Mouse (Mus musculus) midbrain, embryonic 13.5 days (tissue): ENCODE measurements around the gene Pkd1l3. TPM values are rescaled to one million over a fixed set of nuclear protein-coding genes. Genes with fewer than 3 reads are reported as not detected.

Experiments used
- ATAC-seq: fragments of 200-750 bp; cut with Nextera tagmentation; 2 replicates; pipeline ENCODE4 v1.8.0; 2017; ENCODE audit warnings: mild to moderate bottlenecking, moderate TSS enrichment, moderate library complexity
- H3K27ac ChIP-seq: fragments of 300-500 bp; sonication (generic); 2 replicates; pipeline ENCODE4 v1.5.1; 2015; ENCODE audit warnings: inconsistent platforms, mild to moderate bottlenecking, moderate library complexity
- H3K27me3 ChIP-seq: fragments of 300-500 bp; sonication (generic); 2 replicates; pipeline ENCODE4 v1.6.1; 2015; ENCODE audit warnings: mild to moderate bottlenecking, inconsistent platforms
- H3K36me3 ChIP-seq: fragments of 300-500 bp; sonication (generic); 2 replicates; pipeline ENCODE4 v1.6.1; 2015; ENCODE audit warnings: mild to moderate bottlenecking, inconsistent platforms
- H3K4me1 ChIP-seq: fragments of 300-500 bp; sonication (generic); replicated peaks from 2 replicates; pipeline ENCODE4 v1.6.1; 2015; ENCODE audit warnings: inconsistent platforms
- H3K4me2 ChIP-seq: fragments of 300-500 bp; sonication (generic); replicated peaks from 2 replicates; pipeline ENCODE4 v1.6.1; 2015; ENCODE audit warnings: moderate library complexity, mild to moderate bottlenecking, inconsistent platforms
- H3K4me3 ChIP-seq: fragments of 300-500 bp; sonication (generic); replicated peaks from 2 replicates; pipeline ENCODE4 v1.5.1; 2015; ENCODE audit warnings: mild to moderate bottlenecking, inconsistent platforms
- H3K9ac ChIP-seq: fragments of 300-500 bp; sonication (generic); replicated peaks from 2 replicates; pipeline ENCODE4 v1.6.1; 2015; ENCODE audit warnings: mild to moderate bottlenecking, inconsistent platforms
- H3K9me3 ChIP-seq: fragments of 300-500 bp; sonication (generic); 2 replicates; pipeline ENCODE4 v1.6.1; 2016; ENCODE audit warnings: mild to moderate bottlenecking, inconsistent platforms
- WGBS: fragments of 180-500 bp; shearing (Covaris S2); methylation state at CpG from one replicate; pipeline ENCODE4 v1.1.7; 2015; 5-methylcytosine and 5-hydroxymethylcytosine counted together
- polyA plus RNA-seq: library from polyadenylated mRNA; unstranded; fragments of >200 nt; fragmentation: Nextera tagmentation; extraction: Ambion mirVana; gene quantifications from 2 replicates; pipeline ENCODE4 v1.2.1, GENCODE M21; 2015

The Pkd1l3 gene
- polyA plus RNA-seq, 1 experiment from 2014 or later: 0.12 TPM

DNA sequence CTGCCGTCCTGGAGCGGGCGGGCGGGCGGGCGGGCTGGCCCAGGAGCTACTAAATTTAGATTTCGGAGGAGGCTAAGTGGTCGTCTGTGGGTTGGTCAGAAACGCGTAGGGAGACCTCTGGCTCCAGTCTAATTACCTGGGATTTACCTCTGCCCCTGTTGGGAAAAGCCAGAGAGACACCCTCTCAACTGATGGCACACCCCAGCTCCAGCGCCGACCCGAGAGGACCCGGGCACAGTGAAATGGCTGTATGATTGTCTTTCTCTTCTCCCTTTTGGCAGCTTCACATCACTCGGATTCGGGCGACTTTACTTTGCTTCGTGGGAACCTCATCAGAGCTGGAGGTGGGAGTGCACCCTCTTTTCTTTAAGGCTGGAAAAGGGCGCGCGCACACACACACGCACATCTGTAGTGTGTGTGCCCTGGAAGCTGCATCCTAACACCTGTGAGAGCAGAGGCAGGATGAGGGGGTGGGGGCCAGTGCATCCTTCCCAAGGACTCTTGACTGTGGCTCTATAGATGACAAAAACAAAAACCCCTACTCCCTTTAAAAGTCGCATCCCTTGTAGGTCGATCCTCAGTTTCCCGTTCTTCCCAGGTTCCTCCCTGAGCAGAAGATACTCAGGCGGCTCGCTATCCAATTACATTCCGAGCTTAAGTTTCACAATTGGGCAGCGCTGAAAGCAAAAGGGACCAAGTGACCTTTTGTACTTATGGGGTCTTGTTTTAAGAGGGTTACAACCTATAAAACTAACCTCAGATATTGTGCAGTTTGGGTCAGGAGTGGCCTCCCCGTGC is 92.0 kb downstream of the Pkd1l3 start:
- Histone ChIP-seq H3K9ac (peak overlapping the region; percentile 99), H3K9me3 (no peaks in the 10 kb centered on the region), H3K27ac (peak overlapping the region; percentile 95), H3K27me3 (peaks cover 10% of the 10 kb centered on the region), H3K4me1 (peaks cover 42% of the 10 kb centered on the region), H3K4me2 (peak overlapping the region; percentile 79), H3K4me3 (peak overlapping the region; percentile 94), H3K36me3 (peaks cover 36% of the 10 kb centered on the region)
- peak; percentile 53 for ATAC-seq
- 2% methylated on average over 30 of the region's 30 CpGs for WGBS

DNA sequence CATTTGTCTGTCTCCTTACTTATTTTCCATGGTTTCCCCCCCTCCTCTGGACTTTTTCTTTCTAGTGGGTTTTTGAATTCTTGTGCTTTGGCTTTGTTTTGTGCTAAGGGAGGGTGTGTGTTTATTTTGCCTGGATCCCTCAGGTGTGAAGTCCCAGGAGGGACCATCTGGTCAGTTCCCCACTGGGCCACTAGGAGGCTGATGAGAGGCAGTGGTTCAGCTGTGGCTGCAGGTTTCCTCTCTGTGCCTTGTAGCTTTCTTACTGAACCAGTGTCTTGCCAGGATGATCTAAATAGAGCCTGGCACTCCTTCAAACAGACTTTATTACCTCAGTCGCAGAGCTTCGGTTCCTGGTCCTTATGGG is 92.5 kb downstream of the Pkd1l3 start:
- H3K27ac ChIP-seq: no peak overlapping the region
- 35% methylated on average over 2 of the region's 2 CpGs for WGBS

GRCm38 (mm10) chr8:109707921-109708320 is 93.6 kb downstream of the Pkd1l3 start:
- peak overlapping the region; percentile 99 for H3K9ac ChIP-seq
- no peak overlapping the region for H3K27ac ChIP-seq
- ATAC-seq: no peak
- peaks cover 6% of the 10 kb centered on the region for H3K27me3 ChIP-seq
- peak overlapping the region; percentile 94 for H3K4me3 ChIP-seq
- 97% methylated on average over 4 of the region's 4 CpGs for WGBS
- H3K4me2 ChIP-seq: peak overlapping the region; percentile 79
- H3K4me1 ChIP-seq: peaks cover 42% of the 10 kb centered on the region
- H3K36me3 ChIP-seq: peaks cover 53% of the 10 kb centered on the region
- H3K9me3 ChIP-seq: no peaks in the 10 kb centered on the region

More for the DNA sequence above, 92.5 kb downstream of the Pkd1l3 start:
- peaks cover 42% of the 10 kb centered on the region for H3K36me3 ChIP-seq
- H3K4me2 ChIP-seq: peak overlapping the region; percentile 79
- H3K27me3 ChIP-seq: peaks cover 10% of the 10 kb centered on the region
- no peaks in the 10 kb centered on the region for H3K9me3 ChIP-seq
- peak overlapping the region; percentile 99 for H3K9ac ChIP-seq
- peak overlapping the region; percentile 94 for H3K4me3 ChIP-seq
- peaks cover 42% of the 10 kb centered on the region for H3K4me1 ChIP-seq
- ATAC-seq: no peak

- no peak overlapping the region for H3K4me2 ChIP-seq
- H3K27ac ChIP-seq: no peak overlapping the region
- no peak overlapping the region for H3K4me3 ChIP-seq
- ATAC-seq: no peak
- H3K27me3 ChIP-seq: no peaks in the 10 kb centered on the region
- H3K36me3 ChIP-seq: peaks cover 93% of the 10 kb centered on the region
- peaks cover 24% of the 10 kb centered on the region for H3K4me1 ChIP-seq
- no peak overlapping the region for H3K9ac ChIP-seq
- no peaks in the 10 kb centered on the region for H3K9me3 ChIP-seq
- 90% methylated on average over 1 of the region's 1 CpGs for WGBS
These were observed 98.2 kb downstream of the Pkd1l3 start for GRCm38 (mm10) chr8:109712521-109712920.

DNA sequence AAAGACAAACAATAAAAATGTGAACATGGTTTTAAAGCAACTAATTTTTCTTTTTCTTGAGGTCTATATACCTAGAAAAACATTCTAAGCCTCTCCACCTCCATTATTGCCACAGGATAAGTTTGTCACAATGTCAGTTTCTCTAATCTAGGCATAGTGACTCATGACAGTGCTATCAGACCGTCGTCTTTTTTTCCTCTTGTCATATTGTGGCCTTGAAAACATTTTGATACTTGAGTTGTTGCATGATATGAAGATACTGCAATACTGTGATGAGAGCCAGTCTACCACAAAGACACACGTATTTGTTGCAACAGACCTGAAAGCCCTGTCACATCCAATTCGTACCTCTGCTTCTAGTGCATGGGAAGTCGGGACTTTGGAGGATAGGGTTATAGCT is 100.6 kb downstream of the Pkd1l3 start:
- H3K4me3 ChIP-seq: no peak overlapping the region

More for the DNA sequence above, 100.6 kb downstream of the Pkd1l3 start:
- Histone ChIP-seq H3K27ac (no peak overlapping the region), H3K4me1 (peaks cover 7% of the 10 kb centered on the region; the same call in 1 of the 2 replicates), H3K4me2 (no peak overlapping the region), H3K9ac (no peak overlapping the region), H3K27me3 (no peaks in the 10 kb centered on the region), H3K36me3 (peaks cover 95% of the 10 kb centered on the region), H3K9me3 (no peaks in the 10 kb centered on the region)
- 94% methylated on average over 5 of the region's 5 CpGs for WGBS
- ATAC-seq: no peak

Other genes starting within 250 kb of the Pkd1l3 start
- 1.8 and 2.5 TPM in 2 replicates for gene Pmfbp1, start 120.5 kb upstream of the Pkd1l3 start, polyA plus RNA-seq
- gene Dhx38, start 48.7 kb upstream of the Pkd1l3 start, polyA plus RNA-seq: 22.8 and 24.7 TPM in 2 replicates
- 30.9 and 34.1 TPM in 2 replicates for gene Txnl4b, start 48.6 kb upstream of the Pkd1l3 start, polyA plus RNA-seq
- 0.24 and 0.35 TPM in 2 replicates for gene Hp, start 35.3 kb upstream of the Pkd1l3 start, polyA plus RNA-seq
- gene Dhodh, start 5.8 kb upstream of the Pkd1l3 start, polyA plus RNA-seq: 36.8 and 36.9 TPM in 2 replicates
- 182 and 184 TPM in 2 replicates for gene Ist1, start 78.7 kb downstream of the Pkd1l3 start, polyA plus RNA-seq
- 80.2 and 85.4 TPM in 2 replicates for gene Zfp821, start 91.0 kb downstream of the Pkd1l3 start, polyA plus RNA-seq
- 3.7 and 4.4 TPM in 2 replicates for gene Atxn1l, start 123.2 kb downstream of the Pkd1l3 start, polyA plus RNA-seq
- gene Ap1g1, start 164.0 kb downstream of the Pkd1l3 start, polyA plus RNA-seq: 53.7 and 55.0 TPM in 2 replicates